Mouse (Mus musculus): ENCODE measurements around the gene Zfp524. TPM values are rescaled to one million over a fixed set of nuclear protein-coding genes. Genes with fewer than 3 reads are reported as not detected.
"Not testable (repeated sequence)": the region's sequence is repeated elsewhere in the genome, so short reads cannot be mapped to it uniquely, and the experiment has no call there.

The Zfp524 gene
- total RNA-seq, 2 experiments from 2014 or later, result 9.2 to 11.8 TPM

- DNase-seq, result peak; percentile 94 to 95
Measured at GRCm38 (mm10) chr7:5015118-5016001, 1.1 kb downstream of the Zfp524 start, which contains the start of gene Gm44973. TSS of gene Gm44973 (plus strand) at chr7:5015496.

GRCm38 (mm10) chr7:5016057-5016456 lies 1.8 kb downstream of the Zfp524 start:
- no peak for DNase-seq

GRCm38 (mm10) chr7:5016920-5017319 lies 2.7 kb downstream of the Zfp524 start:
- no peak for DNase-seq

GRCm38 (mm10) chr7:5017352-5017751 lies 3.1 kb downstream of the Zfp524 start:
- no peak for DNase-seq

- DNase-seq, result no peak
Measured at GRCm38 (mm10) chr7:5017931-5018330, 3.7 kb downstream of the Zfp524 start.

- DNase-seq, result not testable (repeated sequence)
Measured at GRCm38 (mm10) chr7:5019576-5019975, 5.4 kb downstream of the Zfp524 start.

- peak; percentile 98 to 100 for DNase-seq
Measured at GRCm38 (mm10) chr7:5020000-5020681, 5.9 kb downstream of the Zfp524 start, which contains the start of the genes Zfp865 and Ccdc106. TSS of gene Zfp865 (plus strand) at chr7:5020376. TSS of gene Ccdc106 (plus strand) at chr7:5020553.

GRCm38 (mm10) chr7:5020685-5021084 lies 6.5 kb downstream of the Zfp524 start:
- DNase-seq, result no peak

- DNase-seq, result no peak
Measured at GRCm38 (mm10) chr7:5021197-5021596, 7.0 kb downstream of the Zfp524 start.

GRCm38 (mm10) chr7:5029543-5029942 lies 15.3 kb downstream of the Zfp524 start:
- no peak for DNase-seq

GRCm38 (mm10) chr7:5029946-5030345 lies 15.7 kb downstream of the Zfp524 start:
- DNase-seq, result no peak

GRCm38 (mm10) chr7:5030554-5031275 lies 16.5 kb downstream of the Zfp524 start:
- DNase-seq, result no peak

GRCm38 (mm10) chr7:5031496-5031895 lies 17.3 kb downstream of the Zfp524 start:
- DNase-seq, result no peak

- DNase-seq, result no peak
Measured at GRCm38 (mm10) chr7:5033818-5034217, 19.6 kb downstream of the Zfp524 start, which contains the start of gene 4632433K11Rik. TSS of gene 4632433K11Rik (plus strand) at chr7:5034118.

GRCm38 (mm10) chr7:5035628-5036027 lies 21.4 kb downstream of the Zfp524 start:
- DNase-seq, result no peak

- no peak for DNase-seq
Measured at GRCm38 (mm10) chr7:5036136-5036535, 21.9 kb downstream of the Zfp524 start.

GRCm38 (mm10) chr7:5037026-5037425 lies 22.8 kb downstream of the Zfp524 start:
- DNase-seq, result no peak

- DNase-seq, result peak in 1 of 2 experiments; percentile 22
Measured at GRCm38 (mm10) chr7:5037467-5037866, 23.3 kb downstream of the Zfp524 start.

GRCm38 (mm10) chr7:5038109-5038732 lies 24.0 kb downstream of the Zfp524 start, which contains the start of gene Zfp784:
TSS of gene Zfp784 (minus strand) at chr7:5038446.
- DNase-seq, result peak; percentile 96 to 98

GRCm38 (mm10) chr7:5038940-5039339 lies 24.7 kb downstream of the Zfp524 start:
- no peak for DNase-seq

- DNase-seq, result no peak
Measured at GRCm38 (mm10) chr7:5044981-5045380, 30.8 kb downstream of the Zfp524 start.

- no peak for DNase-seq
Measured at GRCm38 (mm10) chr7:5046112-5046511, 31.9 kb downstream of the Zfp524 start.
